Comparison of ENCODE assay signal across 34 mouse cellular contexts in genomic region chr4:87859148-87859547, GRCm38 (mm10).
DNase-seq lines count a peak whose midpoint lies in the region; ATAC-seq and TF ChIP-seq lines count a peak whose summit lies in the region.
"Had no signal": no experiment of that assay in that cellular context is flagged by ENCODE, and none has a peak within 500 bp of the region (broad histone marks: within the 10 kb centered on the region; RNA-seq: fewer than 3 reads in every experiment).

No protein-coding gene starts in this region.

- TF ChIP-seq CTCF in G1E (IDR thresholded peaks at IDR 0.05; ENCODE audit: low read depth, low read length) = no peak

- 0 out of 2 replicates have a peak overlapping the region, but pooled peaks have one; percentile 23 for H3K9ac ChIP-seq in liver, embryonic 15.5 days
- H3K9ac ChIP-seq in liver, embryonic 12.5 days = no peak overlapping the region
- H3K9ac ChIP-seq: embryonic facial prominence, embryonic 15.5 days; forebrain, embryonic 12.5 days; forebrain, postnatal 0 days; heart, embryonic 13.5 days; limb, embryonic 15.5 days; lung, embryonic 14.5 days; midbrain, embryonic 12.5 days; neural tube, embryonic 13.5 days had no signal

- peak; percentile 6 for DNase-seq in G1E (ENCODE audit: low spot score)
- no peak for DNase-seq in cerebellum, adult 8-10 months
- no peak for DNase-seq in layer of hippocampus, adult 18-20 months (ENCODE audit: low spot score in 2 of 2)
- no peak for DNase-seq in adrenal gland, postnatal 25 days
- DNase-seq: adrenal gland, adult 8-10 months; cerebellum, adult 9-10 months; forebrain, postnatal 0 days; heart, adult 2 months; heart, postnatal 10 days; kidney, adult 8-10 months; kidney, postnatal 10 days; layer of hippocampus, adult 9-11 months; lung, embryonic 14.5 days; retina, postnatal 1 day; right cerebral cortex, postnatal 25 days; thymus, adult 18-20 months; thymus, postnatal 25 days had no signal

- no peaks in the 10 kb centered on the region for H3K27me3 ChIP-seq in liver, embryonic 15.5 days
- H3K27me3 ChIP-seq in liver, embryonic 12.5 days (replicated peaks) = no peaks in the 10 kb centered on the region
- H3K27me3 ChIP-seq in G1E (ENCODE audit: insufficient read depth, low read length) = no peaks in the 10 kb centered on the region
- H3K27me3 ChIP-seq: embryonic facial prominence, embryonic 15.5 days; forebrain, embryonic 12.5 days; heart, embryonic 13.5 days; limb, embryonic 15.5 days; midbrain, embryonic 12.5 days; neural tube, embryonic 13.5 days had no signal

- no peak overlapping the region for H3K27ac ChIP-seq in liver, embryonic 15.5 days (replicated peaks)
- H3K27ac ChIP-seq in liver, embryonic 12.5 days = no peak overlapping the region
- H3K27ac ChIP-seq: embryonic facial prominence, embryonic 10.5 days; embryonic facial prominence, embryonic 15.5 days; forebrain, embryonic 12.5 days; heart, adult 2 months; heart, embryonic 13.5 days; hindbrain, embryonic 10.5 days; limb, embryonic 10.5 days; limb, embryonic 15.5 days; midbrain, embryonic 12.5 days; neural tube, embryonic 13.5 days; stomach, postnatal 0 days had no signal

- H3K4me1 ChIP-seq in liver, embryonic 15.5 days (replicated peaks) = peaks cover 9% of the 10 kb centered on the region; the same call in 1 of the 2 replicates
- peaks cover 24% of the 10 kb centered on the region for H3K4me1 ChIP-seq in liver, embryonic 12.5 days
- H3K4me1 ChIP-seq in G1E (ENCODE audit: insufficient read depth, low read depth, low read length) = peaks cover 51% of the 10 kb centered on the region
- H3K4me1 ChIP-seq: embryonic facial prominence, embryonic 15.5 days; forebrain, embryonic 12.5 days; hindbrain, embryonic 10.5 days; limb, embryonic 15.5 days; midbrain, embryonic 12.5 days had no signal

- H3K36me3 ChIP-seq in liver, embryonic 15.5 days (replicated peaks) = no peaks in the 10 kb centered on the region
- H3K36me3 ChIP-seq in liver, embryonic 12.5 days = peaks cover 5% of the 10 kb centered on the region; the same call in 1 of the 2 replicates
- peaks cover 5% of the 10 kb centered on the region for H3K36me3 ChIP-seq in G1E (replicated peaks)
- H3K36me3 ChIP-seq: embryonic facial prominence, embryonic 15.5 days; forebrain, embryonic 12.5 days; heart, embryonic 13.5 days; limb, embryonic 15.5 days; midbrain, embryonic 12.5 days; neural tube, embryonic 13.5 days had no signal

- H3K4me3 ChIP-seq in liver, embryonic 15.5 days (replicated peaks) = no peak overlapping the region
- no peak overlapping the region for H3K4me3 ChIP-seq in liver, embryonic 12.5 days
- no peak overlapping the region for H3K4me3 ChIP-seq in G1E (ENCODE audit: low read depth, low read length)
- H3K4me3 ChIP-seq: embryonic facial prominence, embryonic 10.5 days; embryonic facial prominence, embryonic 15.5 days; forebrain, embryonic 12.5 days; heart, adult 2 months; heart, embryonic 13.5 days; hindbrain, embryonic 10.5 days; limb, embryonic 10.5 days; limb, embryonic 15.5 days; midbrain, embryonic 12.5 days; myocyte; neural tube, embryonic 13.5 days had no signal

- ATAC-seq in liver, embryonic 15.5 days (ENCODE audit: insufficient read depth) = 0 out of 2 replicates have a peak, but pooled peaks have one; percentile 22
- ATAC-seq in liver, embryonic 12.5 days = no peak
- peak; percentile 64 for ATAC-seq in G1E (ENCODE audit: extremely low read depth, insufficient number of reproducible peaks, low FRiP score, poor library complexity, severe bottlenecking)
- peak; percentile 33; the same call in 1 of the 2 replicates for ATAC-seq in common myeloid progenitor, adult 5-6 weeks (replicated peaks; ENCODE audit: low read depth, poor library complexity, severe bottlenecking)
- peak; percentile 69 for ATAC-seq in megakaryocyte-erythroid progenitor cell, adult 5-6 weeks (replicated peaks; ENCODE audit: low FRiP score, low TSS enrichment, poor library complexity, severe bottlenecking)
- ATAC-seq: forebrain, postnatal 0 days; hindbrain, embryonic 16.5 days; intestine, embryonic 16.5 days had no signal

- H3K9me3 ChIP-seq in liver, embryonic 15.5 days (replicated peaks) = no peaks in the 10 kb centered on the region
- H3K9me3 ChIP-seq in liver, embryonic 12.5 days (replicated peaks) = no peaks in the 10 kb centered on the region
- H3K9me3 ChIP-seq in G1E (replicated peaks) = no peaks in the 10 kb centered on the region
- H3K9me3 ChIP-seq: embryonic facial prominence, embryonic 10.5 days; embryonic facial prominence, embryonic 15.5 days; forebrain, embryonic 12.5 days; heart, embryonic 13.5 days; hindbrain, embryonic 10.5 days; limb, embryonic 10.5 days; limb, embryonic 15.5 days; midbrain, embryonic 12.5 days; neural tube, embryonic 13.5 days had no signal

- H3K4me2 ChIP-seq in liver, embryonic 15.5 days = no peak overlapping the region
- no peak overlapping the region for H3K4me2 ChIP-seq in liver, embryonic 12.5 days
- H3K4me2 ChIP-seq: embryonic facial prominence, embryonic 15.5 days; forebrain, embryonic 12.5 days; heart, embryonic 13.5 days; limb, embryonic 15.5 days; lung, embryonic 14.5 days; midbrain, embryonic 12.5 days; neural tube, embryonic 13.5 days had no signal

- WGBS in liver, embryonic 15.5 days (ENCODE audit: insufficient replicate concordance) = 23% methylated on average over 4 of the region's 4 CpGs
- 21% methylated on average over 4 of the region's 4 CpGs for WGBS in liver, embryonic 12.5 days (ENCODE audit: insufficient replicate concordance)
